Mouse (Mus musculus): ENCODE data around the gene Galnt18.

Galnt18 gene

DNA sequence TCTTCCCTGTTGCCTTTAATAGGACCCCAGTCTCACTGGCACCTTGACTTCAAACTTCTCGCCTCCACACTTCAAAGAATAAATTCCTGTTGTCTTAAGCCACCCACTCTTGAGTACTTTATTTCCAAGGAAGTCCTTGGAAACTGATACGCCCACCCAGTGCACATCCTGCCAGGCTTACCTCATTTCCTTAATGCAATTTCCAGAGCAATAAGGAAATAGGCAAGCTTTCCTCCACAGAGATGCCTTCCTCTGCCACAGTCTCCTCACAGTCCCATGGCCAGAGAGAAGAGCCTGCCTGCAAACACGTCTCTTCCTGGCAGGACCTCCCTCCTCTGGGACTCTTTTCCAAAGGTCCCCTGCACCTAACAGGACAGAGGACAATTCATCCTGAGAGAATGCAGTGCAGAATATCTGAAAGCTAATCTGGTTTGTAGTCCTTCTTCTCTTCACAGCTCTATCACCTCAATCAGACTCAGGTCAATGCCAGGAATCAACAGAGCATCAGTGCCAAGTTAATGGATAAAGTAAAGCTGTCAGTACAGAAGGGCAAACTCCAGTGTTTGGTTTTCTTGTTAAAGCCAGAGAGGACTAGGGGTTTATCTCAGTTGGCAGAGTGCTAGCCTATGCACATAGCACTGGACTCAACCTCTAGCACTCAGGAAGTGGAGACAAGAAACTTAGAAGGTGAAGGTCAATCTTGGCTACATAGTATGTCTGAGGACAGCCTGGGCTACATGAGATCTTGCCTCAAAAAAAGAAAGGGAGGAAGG, 65.8 kb downstream of the Galnt18 start:
- DNase-seq (ENCODE audit: low spot score) = no peak

DNA sequence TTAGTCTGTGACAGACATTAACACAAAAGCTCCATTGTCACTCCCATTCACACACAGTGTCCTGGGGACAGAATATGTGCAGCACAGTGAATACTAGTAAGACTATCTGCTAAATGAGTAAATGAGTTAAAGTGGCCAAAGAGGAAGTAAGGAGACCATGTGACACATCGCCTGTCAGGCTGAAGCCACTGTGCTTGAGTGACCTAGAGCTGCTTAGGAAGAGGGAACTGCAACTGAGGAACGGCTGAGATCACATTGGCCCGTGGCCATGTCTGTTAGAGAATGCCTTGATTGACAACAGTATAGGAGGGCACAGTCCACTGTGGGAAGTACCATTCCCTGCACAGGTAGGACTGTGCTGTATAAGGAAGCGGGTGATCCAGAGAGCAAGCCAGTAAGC, 67.0 kb downstream of the Galnt18 start:
- no peak for DNase-seq (ENCODE audit: low spot score)

DNA sequence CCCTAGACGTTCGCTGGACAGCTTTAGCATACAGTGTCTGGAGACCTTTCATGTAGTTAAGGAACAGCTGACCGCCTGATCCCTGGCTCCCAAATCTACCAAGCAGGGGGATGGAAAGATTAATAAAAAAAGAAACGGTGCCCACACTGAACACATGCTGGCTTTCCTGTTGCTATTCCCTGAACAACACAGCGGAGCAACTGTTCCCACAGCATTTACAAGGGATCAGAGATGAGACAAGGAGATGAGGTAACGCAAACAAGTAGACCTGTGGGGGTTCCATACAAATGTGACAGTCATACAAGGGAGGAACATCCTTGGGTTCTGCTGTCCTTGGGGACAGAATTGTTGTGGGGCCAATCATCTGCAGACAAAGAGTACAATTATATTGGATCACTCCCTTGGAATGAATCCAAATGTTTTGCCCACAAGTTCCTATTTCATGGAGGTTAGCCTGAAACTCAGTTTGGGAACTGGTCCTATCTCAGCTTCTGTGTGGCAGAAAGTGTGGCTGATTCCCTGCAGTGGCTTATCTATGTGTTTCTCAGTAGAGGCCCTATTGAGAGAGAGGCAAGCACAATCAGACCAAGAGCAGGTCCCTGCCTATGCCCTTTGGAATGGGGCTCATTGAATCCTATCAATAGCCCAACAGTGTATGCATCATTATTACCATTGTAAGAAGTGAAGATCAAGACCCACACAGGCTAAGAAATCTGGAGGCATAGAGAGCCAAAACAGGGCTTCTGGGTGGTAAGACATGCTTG, 68.5 kb downstream of the Galnt18 start:
- no peak for DNase-seq (ENCODE audit: low spot score)

DNA sequence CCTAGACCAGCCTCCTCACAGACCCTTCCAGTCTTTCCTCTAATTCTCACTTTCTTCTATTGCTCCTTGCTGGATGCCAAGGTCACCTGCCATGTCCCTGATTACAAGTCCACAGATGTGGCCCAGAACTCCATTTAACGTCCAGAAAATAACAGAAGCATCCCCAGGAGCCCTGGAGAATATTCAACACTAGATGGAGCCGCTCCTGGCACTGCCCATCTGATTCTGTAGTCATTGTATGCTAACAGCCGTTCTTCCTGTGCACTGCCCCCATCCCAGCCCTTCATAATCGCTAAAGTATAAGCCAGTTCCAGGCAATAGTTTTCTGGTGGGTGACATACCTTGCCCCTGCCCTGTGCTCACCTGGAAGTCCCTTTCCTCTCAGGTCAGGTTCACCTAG, 69.5 kb downstream of the Galnt18 start:
- no peak for DNase-seq (ENCODE audit: low spot score)

DNA sequence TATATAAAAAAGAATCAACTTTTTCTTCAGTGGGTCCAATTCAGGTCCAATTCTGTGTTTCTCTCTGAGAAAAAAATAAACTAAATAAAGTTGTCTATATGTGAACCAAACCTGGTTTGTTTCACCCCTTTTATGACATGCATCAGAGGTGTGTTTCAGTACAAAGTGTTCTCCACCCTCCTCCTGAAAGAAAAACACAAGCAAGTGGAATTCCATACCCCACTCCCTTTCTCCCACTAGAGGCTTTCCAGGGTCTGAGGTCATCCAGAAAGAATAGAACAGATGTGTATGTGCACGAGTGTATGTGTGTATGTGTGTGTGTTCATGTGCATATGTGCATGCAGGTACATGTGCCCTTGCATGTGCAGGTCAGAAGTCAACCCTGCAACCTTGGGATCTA, 71.2 kb downstream of the Galnt18 start:
- no peak for DNase-seq (ENCODE audit: low spot score)

DNA sequence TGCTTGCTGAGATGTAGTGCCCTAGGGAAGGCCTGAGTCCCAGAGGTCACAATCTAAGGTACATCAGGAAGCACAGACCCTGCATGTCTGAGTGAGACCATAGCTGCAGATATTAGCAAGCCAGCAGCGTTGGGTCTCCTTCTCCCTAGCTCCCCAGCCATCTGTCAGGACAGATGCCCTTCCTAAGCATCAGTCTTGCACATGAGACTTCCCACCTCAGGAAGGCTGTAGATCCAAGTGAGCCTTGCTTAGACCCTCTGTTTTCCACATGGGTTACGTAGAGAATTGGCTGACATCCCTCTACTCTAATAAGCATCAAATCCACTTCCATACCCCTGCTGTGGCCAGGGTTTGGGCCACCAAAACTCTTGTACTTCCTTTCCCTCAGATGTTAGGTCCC, 76.8 kb downstream of the Galnt18 start:
- no peak for DNase-seq (ENCODE audit: low spot score)

DNA sequence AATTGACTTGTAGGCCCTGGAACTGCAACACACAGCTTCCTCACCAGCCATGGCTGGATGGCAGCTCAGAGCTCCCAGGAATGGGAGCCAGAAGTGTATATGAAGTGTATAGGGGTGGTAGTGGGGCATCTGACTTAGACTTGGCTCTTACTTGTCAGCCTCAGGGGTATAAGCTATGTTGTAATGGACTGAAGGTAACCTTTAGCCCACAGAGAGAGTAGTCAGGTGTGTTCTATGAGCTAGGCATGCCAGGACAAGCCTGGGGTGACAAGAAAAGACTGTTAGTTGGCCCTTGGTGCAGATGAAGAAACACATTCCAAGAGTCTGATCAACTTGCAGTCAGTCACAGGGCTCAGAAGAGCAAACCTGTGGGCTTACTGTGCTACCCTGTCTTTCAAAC, 78.0 kb downstream of the Galnt18 start:
- DNase-seq (ENCODE audit: low spot score) = no peak

DNA sequence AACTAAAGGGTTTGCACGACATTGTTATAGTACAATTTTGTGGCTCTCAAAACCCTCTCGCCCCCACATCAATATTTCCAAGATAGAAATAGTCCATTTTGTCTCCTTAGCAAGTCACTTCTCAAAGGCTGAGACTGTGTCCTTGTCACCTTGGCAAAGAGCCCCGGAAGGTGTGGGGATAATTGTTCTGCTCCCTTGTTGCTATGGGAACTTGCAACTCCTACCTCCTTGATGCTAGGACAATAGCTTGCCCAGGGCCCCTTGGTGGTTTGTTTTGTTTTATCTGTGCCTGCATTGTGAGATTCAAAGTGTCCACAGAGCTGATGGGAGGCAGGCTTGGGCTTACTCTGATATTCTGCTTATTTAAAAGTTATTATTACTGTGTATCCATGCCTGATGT, 80.3 kb downstream of the Galnt18 start:
- no peak for DNase-seq (ENCODE audit: low spot score)

DNA sequence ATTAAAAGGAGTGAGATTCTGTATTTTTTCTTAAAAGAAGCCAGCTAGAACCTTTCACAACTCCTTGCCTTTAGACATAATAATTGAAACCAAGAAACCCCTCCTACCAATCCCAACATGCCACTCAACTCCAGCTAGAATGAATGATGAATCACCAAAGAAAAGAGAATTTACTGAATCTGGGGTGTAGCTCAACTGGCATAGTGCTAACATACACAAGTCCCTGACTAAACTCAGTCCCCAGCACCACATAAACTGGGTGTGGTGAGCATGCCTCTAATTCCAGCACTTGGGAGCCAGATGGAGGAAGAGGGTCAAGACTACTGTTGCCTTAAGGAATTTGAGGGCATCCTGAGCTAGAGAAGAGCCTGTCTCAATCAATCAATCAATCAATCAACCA, 83.6 kb downstream of the Galnt18 start:
- no peak for DNase-seq (ENCODE audit: low spot score)

DNA sequence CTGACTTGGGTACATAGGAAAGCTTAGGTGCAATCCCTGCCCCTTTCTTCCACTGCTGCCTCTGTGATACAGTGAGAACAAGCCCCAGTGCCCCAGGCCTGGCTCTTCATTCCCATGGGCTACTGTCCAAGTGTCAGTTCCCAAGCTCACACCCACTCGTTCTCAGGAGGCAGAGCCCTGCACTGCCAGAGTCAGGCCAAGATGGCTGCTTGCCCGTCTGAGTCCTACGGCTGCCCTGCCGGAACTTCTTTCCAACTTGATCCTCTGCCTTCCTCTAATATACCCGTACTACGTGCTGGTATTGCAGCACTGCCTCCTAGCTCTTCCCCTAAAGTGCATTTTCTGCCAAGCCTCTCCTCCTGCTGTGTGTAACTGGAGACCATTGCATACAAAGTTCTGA, 85.5 kb downstream of the Galnt18 start:
- DNase-seq (ENCODE audit: low spot score) = no peak

DNA sequence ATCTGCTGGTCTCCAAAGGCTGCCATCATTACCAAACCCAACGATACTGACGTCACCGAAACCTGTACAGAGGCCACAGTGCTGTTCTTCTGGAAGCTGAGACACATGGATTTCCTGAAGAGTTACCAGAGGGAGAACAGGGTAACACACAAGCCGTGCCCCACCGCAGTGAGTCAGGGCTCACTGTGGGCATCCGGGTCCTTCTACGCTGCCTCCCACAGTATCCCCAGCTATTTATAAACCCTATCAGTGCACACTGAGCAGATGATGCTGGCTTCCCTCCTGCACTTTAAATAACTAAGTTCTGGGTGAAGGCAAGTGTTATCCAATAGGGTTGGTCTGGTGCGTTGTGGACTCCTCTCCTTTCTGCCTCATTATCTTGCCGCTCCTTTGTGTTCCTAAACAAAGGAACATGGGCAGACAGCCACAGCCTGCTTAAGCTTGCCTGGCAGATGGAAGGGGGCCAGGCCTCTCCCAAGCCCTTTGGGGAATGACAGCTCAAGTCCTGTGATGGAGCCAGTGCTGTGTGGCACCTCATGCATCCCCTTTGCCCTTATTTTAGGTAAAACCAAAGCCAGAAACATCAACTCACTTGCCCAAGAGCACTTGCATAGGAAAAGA, 87.0 kb downstream of the Galnt18 start:
- DNase-seq (ENCODE audit: low spot score) = no peak

DNA sequence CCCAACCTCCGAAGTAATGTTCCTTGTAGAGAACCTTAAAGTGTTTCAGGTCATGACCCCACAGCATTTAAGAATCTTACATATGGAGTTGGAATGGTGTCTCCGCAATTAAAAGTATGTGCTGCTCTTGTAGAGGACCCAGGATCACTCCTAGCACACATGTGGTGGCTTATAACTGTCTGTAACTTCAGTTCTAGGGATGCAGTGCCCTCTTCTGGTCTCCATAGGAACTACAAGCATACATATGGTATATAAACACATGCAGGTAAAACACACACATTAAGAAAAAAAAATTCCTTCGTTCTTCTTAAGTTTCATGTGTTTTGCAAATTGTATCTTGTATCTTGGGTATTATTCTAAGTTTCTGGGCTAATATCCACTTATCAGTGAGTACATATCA, 99.7 kb downstream of the Galnt18 start:
- DNase-seq (ENCODE audit: low spot score) = no peak

DNA sequence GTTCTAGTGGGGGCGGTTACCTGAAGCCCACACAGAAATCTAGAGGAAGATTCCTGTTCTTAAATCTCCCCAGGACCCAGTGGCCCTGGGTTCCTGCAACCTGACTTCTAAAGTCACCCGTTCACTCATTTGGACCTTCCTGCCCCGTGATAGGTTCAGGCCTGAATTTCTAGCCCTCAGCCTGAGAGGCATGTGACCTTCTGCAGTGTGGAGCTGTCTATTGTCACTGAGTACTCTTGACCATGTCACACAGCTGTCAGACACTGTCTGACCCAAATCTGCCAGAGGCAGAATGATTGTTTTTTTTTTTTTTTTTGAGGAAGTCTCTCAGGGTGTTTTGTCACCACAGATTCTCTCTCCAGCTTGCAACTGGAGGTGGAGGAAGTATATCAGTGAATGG, 103.3 kb downstream of the Galnt18 start:
- DNase-seq (ENCODE audit: low spot score) = no peak

DNA sequence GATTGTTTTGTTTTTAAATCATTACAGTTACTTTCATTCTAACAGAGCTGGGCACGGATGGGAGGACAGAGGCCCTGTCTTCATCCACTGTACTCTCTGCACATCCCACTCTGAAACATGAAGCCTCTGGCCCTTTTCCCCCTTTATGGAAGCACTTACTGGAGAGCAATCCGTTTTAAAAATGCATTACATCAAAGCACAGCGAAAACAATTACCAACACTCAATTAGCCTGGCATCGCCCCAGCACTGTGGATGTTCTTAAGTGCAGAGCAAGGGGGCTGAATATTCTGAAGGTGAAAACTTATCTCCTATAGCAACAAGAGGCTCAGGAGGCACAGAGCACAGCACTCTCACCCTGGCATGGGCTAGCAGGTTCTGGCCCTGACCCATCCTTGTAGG, 107.3 kb downstream of the Galnt18 start:
- no peak for DNase-seq (ENCODE audit: low spot score)

DNA sequence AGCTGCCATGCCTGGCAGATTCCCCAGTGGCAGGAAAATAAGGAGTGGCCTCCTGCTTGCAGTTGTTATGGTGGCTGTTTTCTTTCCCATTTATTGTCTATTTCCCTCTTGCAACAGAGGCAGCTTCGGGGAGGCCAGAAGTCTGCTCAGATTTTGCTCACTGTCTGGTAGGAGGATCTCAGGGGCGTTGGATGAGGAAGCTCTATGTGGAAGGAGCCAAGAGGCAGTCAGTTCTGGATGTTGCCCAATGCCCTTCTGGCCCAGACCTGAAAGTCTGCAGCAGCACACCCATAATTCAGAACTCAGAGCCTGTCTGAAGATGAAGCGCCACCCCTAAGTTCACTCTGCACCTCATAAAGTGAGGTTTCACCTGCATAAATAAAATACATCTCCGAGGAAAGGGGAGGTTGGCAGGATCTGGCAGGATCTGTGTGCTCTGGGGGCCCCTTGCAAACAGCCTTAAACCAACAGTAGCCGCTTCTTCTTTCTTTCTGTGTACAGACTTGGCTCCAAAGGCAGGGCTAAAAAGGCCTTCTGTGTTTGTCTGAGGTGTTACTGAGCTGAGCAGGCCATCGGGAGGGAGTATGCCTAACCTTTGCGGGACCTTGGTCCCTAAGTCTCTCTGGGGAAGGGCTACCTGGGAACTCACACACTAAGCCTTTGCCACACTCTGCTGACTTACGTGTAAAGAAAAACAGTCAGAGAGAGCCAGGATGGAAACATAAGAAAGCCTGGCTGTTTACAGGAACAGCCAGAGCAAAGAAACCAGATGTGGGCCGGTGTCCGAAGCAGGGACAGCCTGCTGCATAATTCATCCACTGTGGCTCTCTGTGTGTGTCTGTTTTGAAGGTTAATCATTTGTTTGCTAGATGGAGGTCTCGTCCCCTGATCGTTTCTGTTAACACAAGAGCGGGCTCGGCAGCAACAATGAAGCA, 116.4 kb downstream of the Galnt18 start:
- DNase-seq (ENCODE audit: low spot score) = no peak

DNA sequence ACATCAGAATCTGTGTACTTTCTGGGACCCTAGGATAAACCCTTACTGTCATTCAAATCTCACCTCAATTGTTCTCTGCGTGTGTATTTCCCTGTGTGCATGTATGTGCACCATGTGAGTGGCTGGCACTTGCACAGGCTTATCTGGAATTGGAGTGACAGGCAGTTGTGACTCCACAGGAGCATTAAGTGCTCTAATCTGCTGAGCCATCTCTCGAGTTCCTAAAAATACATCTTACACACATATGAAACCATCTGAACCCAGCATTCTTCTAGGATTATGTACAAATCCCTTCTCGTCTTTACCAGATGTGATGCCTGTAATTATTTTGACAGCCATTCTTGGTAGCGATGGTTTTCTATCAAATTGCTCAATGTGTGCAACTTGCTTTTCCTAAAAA, 121.2 kb downstream of the Galnt18 start:
- no peak for DNase-seq (ENCODE audit: low spot score)

DNA sequence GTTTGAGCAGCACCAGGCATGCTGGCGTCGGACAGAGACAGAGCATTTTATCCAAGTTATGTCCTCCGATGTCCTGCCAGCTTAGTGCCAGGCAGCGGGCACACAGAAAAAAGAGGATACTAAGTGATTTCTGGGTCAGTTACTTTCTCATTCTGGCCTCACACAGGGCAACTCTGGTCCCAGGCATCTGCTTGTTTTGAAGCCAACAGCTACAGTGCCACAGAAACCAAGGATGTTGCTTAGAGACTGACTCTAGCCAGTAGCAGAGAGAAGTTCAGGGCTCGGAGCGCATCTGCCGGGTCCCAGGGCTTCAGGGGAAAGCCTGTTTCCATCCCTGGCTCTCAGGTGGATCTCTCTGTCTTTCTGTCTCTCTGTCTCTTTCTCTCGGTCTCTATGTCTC, 124.8 kb downstream of the Galnt18 start:
- DNase-seq (ENCODE audit: low spot score) = no peak

DNA sequence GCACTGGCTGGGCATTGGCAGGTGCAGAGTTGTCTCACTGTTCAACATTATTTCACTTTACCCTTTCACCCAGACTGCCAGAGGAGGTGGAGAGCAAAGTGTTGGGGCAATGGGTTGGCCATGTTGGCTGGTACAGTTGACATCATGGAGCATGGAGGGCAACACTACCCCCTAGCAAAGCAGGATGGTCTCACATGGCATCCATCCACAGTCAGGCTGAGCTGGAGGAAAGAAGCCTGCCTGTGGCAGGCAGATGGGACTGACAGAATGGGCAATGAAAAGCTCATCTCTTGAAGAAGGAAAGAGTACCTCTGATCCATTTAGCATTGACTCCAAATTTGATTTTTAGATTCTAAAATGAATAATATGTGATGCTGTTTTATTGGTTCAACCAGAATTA, 125.3 kb downstream of the Galnt18 start:
- DNase-seq (ENCODE audit: low spot score) = no peak

DNA sequence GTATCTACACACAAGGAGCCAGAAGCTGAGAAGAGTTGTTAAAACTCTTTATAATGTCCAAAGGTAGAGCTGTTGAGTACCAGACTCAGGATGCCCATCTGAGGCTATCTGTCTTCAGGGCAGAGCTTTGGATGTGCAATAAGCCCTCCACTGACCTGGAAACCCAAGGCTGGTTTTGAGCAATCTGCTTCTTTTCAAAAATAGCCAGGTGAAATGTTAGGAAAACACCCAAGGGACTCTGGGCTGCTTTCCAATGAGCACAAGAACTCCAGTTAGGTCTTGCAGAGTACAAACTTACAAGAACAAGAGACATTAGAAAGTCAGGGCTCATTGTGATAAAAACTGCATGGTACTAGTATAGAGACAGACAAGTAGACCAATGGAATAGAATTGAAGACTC, 135.4 kb downstream of the Galnt18 start:
- DNase-seq (ENCODE audit: low spot score) = no peak

DNA sequence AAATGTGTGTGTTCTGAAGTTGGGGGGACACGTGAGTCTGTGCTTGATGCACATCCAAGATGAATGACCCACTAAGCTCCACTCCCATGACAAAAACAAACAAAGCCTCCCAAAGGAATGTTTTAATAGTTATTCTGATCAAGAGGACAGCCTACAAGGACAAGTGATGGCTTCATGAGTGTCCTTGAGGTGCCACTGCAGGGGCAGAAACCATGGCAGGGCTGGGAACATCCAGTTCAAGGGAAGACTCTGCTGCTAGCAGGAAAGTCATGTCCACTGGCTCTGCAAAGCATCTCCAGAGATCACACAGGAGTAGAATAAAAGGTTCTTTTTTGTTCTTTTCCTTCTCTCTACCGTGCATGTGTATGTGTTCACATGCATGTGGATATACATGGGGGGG, 140.9 kb downstream of the Galnt18 start:
- no peak for DNase-seq (ENCODE audit: low spot score)

DNA sequence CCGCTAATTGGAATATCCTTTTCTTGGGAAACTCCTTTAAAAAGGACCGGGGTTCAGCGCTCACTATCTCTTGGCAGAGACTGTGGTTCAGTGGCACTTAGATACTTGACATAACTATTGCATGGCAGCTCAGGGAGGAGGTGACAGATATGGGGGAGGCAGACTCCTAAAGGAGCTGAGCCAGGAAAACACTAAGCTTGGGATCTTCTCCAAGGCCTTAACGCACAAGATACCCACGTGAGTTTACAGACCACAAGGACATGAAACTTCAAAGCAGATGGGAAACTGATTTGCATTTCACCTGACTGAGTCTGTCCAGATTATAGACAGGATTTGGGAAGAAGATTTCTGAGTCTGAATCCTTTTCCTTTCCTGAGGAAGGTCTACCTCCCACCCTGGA, 141.3 kb downstream of the Galnt18 start:
- no peak for DNase-seq (ENCODE audit: low spot score)

DNA sequence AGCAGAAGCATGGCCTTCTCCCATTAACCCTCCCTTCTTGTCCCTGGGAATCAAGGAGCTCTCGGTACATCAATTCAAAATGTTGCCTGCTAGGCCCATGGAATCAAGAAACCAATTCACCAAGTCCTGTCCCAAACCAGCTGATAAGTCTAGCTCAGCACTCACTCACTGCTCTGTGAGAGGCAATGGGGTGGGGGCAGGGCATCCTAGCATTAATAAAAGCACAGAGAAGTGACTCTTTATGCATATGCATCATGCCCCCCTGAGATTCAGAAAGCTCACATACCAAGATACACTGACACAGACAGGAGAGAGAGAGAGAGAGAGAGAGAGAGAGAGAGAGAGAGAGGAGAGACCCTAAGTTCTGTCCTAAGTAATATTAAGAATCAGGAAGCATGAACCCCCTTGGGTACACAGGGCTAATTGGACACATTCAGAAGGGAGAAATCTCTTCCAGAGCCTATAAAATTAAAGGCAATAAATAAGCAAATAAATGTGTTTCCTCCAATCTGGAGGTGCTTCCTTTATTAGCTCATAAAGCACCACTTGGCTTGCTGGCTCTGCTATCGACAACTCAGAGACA, 141.8 kb downstream of the Galnt18 start:
- DNase-seq (ENCODE audit: low spot score) = no peak

All from urinary bladder, postnatal 10 days (tissue).